Mouse (Mus musculus) spleen, adult 2 months (tissue): ENCODE measurements around the gene Dyrk4. TPM values are rescaled to one million over a fixed set of nuclear protein-coding genes. Genes with fewer than 3 reads are reported as not detected.

ENCODE experiments used
- DNase-seq, 2 experiments: peaks; one replicate each; pipeline versions ENCODE4 v3.0.0 to v3.0.0-alpha.2; 2012 to 2021; ENCODE audit warnings: low spot score in 2 of 2, low read depth in 1 of 2
- H3K27ac ChIP-seq: fragments of 200-500 bp; 2 replicates; pipeline ENCODE4 v1.5.1; 2012; ENCODE audit warnings: low read length, inconsistent platforms; ENCODE audit not compliant: insufficient read depth
- H3K27me3 ChIP-seq: fragments of 200-500 bp; 2 replicates; pipeline ENCODE4 v1.6.1; 2012; ENCODE audit warnings: mild to moderate bottlenecking, moderate library complexity, low read length, inconsistent platforms; ENCODE audit not compliant: control insufficient read depth, insufficient read depth
- H3K36me3 ChIP-seq: fragments of 200-500 bp; 2 replicates; pipeline ENCODE4 v1.6.1; 2012; ENCODE audit warnings: mild to moderate bottlenecking, low read length, inconsistent platforms; ENCODE audit not compliant: control insufficient read depth, insufficient read depth
- H3K4me1 ChIP-seq: fragments of 200-500 bp; 2 replicates; pipeline ENCODE4 v1.6.1; 2011; ENCODE audit warnings: inconsistent platforms; ENCODE audit not compliant: control insufficient read depth, insufficient read depth, insufficient read length
- H3K4me3 ChIP-seq: fragments of 200-500 bp; 2 replicates; pipeline ENCODE4 v1.5.1; 2011; ENCODE audit warnings: mild to moderate bottlenecking, inconsistent platforms; ENCODE audit not compliant: insufficient read depth, insufficient read length; ENCODE audit errors: extremely low read depth
- CTCF ChIP-seq: fragments of 200-500 bp; IDR thresholded peaks from 2 replicates; pipeline ENCODE4 v1.5.1; 2011; ENCODE audit warnings: mild to moderate bottlenecking, inconsistent platforms; ENCODE audit not compliant: insufficient read depth, insufficient read length, insufficient replicate concordance; ENCODE audit errors: extremely low read depth
- POLR2A ChIP-seq: fragments of 200-500 bp; IDR thresholded peaks from 2 replicates; pipeline ENCODE4 v1.6.1; 2011; ENCODE audit warnings: low read depth, low read length, inconsistent platforms
- WGBS: fragments of 180-500 bp; shearing (Covaris S2); methylation state at CpG from one replicate; pipeline ENCODE4 v1.1.7; 2018; 5-methylcytosine and 5-hydroxymethylcytosine counted together
- polyA plus RNA-seq: library from polyadenylated mRNA; depleted of rRNA; stranded (reverse); fragments of >200 nt; gene quantifications from 2 replicates; pipeline ENCODE4 v1.2.3, GENCODE M21; 2012

Dyrk4 gene
- polyA plus RNA-seq, 1 experiment: 0.25 TPM

- no peak for TF ChIP-seq CTCF
- TF ChIP-seq POLR2A: no peak
- H3K4me3 ChIP-seq: peak overlapping the region; percentile 32; the same call in 1 of the 2 replicates
- no peaks in the 10 kb centered on the region for H3K27me3 ChIP-seq
- WGBS: 10% methylated on average over 4 of the region's 4 CpGs
- peak in 1 of 2 experiments; percentile 7 for DNase-seq
- peak overlapping the region; percentile 58; the same call in 1 of the 2 replicates for H3K27ac ChIP-seq
- H3K4me1 ChIP-seq: peaks cover 5% of the 10 kb centered on the region; the same call in 1 of the 2 replicates
- no peaks in the 10 kb centered on the region for H3K36me3 ChIP-seq
Measured at GRCm38 (mm10) chr6:126910727-126911126, 10.9 kb downstream of the Dyrk4 start.

- no peak overlapping the region for H3K27ac ChIP-seq
- 40% methylated on average over 3 of the region's 3 CpGs for WGBS
Measured at GRCm38 (mm10) chr6:126907876-126908275, 13.8 kb downstream of the Dyrk4 start.

DNA sequence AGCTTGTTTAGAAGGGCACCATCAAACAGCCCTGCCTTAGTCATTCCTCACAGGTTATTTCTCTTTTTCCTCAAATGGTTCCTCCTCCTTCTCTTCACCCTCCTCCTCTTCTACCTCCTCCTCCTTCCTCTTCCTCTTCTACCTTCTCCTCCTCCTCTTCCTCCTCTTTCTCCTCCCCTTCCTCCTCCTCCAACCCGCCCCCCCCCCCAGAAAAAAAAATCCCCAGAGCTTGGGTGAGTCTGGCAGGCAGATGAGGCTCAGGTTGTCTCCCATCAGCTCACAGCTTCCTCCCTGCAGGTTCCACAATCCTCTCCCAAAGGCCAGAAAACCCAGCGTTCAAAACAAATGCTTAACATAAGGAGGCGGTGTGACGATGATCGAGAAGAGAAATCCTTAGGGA lies 14.3 kb downstream of the Dyrk4 start:
- H3K27me3 ChIP-seq: no peaks in the 10 kb centered on the region
- DNase-seq: no peak
- TF ChIP-seq POLR2A (no peak), CTCF (no peak)
- H3K36me3 ChIP-seq: no peaks in the 10 kb centered on the region
- no peak overlapping the region for H3K27ac ChIP-seq
- H3K4me1 ChIP-seq: peaks cover 5% of the 10 kb centered on the region; the same call in 1 of the 2 replicates
- 81% methylated on average over 4 of the region's 5 CpGs for WGBS
- no peak overlapping the region for H3K4me3 ChIP-seq

More at GRCm38 (mm10) chr6:126907876-126908275, 13.8 kb downstream of the Dyrk4 start:
- no peak overlapping the region for H3K4me3 ChIP-seq
- peaks cover 5% of the 10 kb centered on the region; the same call in 1 of the 2 replicates for H3K4me1 ChIP-seq
- DNase-seq: no peak
- no peaks in the 10 kb centered on the region for H3K36me3 ChIP-seq
- no peak for TF ChIP-seq CTCF
- no peak for TF ChIP-seq POLR2A
- no peaks in the 10 kb centered on the region for H3K27me3 ChIP-seq

DNA sequence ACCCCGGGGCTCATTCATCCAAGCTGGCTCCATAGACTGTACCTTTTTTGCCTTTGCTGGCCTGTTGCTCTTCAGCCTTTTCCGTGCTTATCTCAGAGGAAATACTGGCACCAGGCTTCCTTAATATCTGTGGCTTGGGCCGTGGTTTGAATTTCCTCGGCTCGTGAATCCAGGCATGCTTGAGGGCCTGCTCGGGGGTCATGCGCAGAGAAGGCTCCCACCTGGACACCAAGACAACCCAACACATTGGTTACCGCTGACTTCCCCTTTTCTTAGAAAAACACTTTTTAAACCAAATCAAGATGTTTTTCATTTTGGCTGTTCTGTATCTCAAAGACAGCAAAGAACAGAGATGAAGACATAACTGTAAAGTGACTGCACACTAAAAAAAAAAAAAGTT lies 44.5 kb downstream of the Dyrk4 start:
- Histone ChIP-seq H3K27me3 (no peaks in the 10 kb centered on the region), H3K4me1 (no peaks in the 10 kb centered on the region), H3K27ac (no peak overlapping the region), H3K36me3 (no peaks in the 10 kb centered on the region), H3K4me3 (no peak overlapping the region)
- TF ChIP-seq CTCF: no peak
- TF ChIP-seq POLR2A: no peak
- WGBS: 12% methylated on average over 8 of the region's 8 CpGs
- no peak for DNase-seq

DNA sequence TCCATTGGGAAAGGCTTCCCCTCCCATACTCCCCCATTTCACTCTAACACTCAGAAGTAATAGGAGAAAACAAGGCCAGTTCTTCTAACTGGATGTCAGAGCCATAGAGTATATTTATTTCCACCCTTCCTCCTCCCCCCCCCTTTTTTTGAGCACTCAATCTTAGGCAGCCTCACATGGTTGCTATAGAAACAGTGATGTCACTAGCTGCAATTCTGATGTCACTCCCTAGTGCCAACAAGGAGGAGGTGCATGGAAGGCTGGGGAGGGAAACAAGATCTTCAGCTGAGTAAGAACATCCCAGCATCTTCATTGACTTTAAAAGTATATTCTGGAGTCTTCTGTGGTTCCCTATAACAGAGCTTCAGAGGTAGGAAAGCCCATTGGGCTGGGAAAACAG lies 68.8 kb downstream of the Dyrk4 start, which contains the start of gene Akap3:
Gene Akap3 (plus strand): TSS at position 218 of the 400 bp plus-strand sequence.
- TF ChIP-seq POLR2A (no peak), CTCF (no peak)
- DNase-seq: no peak
- Histone ChIP-seq H3K4me1 (peaks cover 3% of the 10 kb centered on the region; the same call in 1 of the 2 replicates), H3K27ac (no peak within 1 kb of the TSS), H3K36me3 (no peaks in the 10 kb centered on the region), H3K27me3 (no peaks in the 10 kb centered on the region), H3K4me3 (no peak within 1 kb of the TSS)

DNA sequence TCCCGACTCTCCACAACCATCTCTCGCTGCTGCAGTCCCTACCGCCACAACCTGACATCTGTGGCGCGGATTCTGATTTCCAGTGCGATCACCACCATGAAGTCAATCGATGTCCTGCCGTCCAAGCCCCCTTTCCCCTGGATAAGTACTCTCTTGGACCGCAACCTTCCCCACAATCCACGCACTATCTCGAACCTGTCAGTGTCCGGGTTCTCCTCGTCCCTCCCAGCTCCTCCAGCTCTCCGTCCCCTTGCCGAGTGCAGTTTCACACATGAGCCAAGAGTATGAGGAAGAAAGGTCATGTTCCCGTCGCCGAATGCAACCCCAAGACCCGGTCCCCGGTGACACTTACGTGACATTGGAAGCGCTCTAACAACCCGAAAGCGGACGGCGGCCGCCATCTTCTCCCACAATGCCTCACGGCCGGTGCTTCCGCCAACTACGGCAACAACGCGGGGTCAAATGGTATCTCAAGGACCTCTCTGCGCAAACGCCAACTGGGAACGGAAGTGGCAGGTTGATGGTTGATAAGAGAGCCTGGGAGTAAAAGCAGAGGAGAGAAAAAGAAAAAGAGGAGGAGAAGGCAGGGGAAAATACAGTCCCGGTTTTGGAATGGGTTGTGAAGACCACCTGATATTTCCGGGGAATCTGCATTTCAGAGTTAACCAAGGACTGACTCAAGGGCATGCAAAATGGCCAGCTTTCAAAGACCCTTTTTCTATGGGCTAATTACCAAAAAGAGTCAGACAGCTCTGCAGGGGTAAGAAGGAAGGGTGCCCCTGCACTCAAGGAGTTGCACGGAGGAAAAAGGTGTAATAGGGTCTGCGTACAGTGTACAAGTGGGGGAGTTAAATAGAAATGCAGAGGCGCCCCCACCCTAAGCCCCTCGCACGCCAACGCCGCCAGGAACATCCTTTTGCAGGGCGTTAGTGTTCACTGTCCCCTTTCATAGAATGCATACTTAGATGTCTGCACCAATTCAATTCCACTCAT lies 72.6 kb downstream of the Dyrk4 start, which contains the start of gene Ndufa9:
Gene Ndufa9 (minus strand): TSS at position 425 of the 993 bp plus-strand sequence.
- WGBS: 9% methylated on average over 46 of the region's 46 CpGs
- Histone ChIP-seq H3K27me3 (no peaks in the 10 kb centered on the region), H3K4me3 (peak within 1 kb of the TSS; percentile 94), H3K27ac (0 out of 2 replicates have a peak within 1 kb of the TSS, but pooled peaks have one; percentile 45), H3K36me3 (peaks cover 2% of the 10 kb centered on the region; the same call in 1 of the 2 replicates), H3K4me1 (peaks cover 3% of the 10 kb centered on the region; the same call in 1 of the 2 replicates)
- no peak for TF ChIP-seq CTCF
- peak; percentile 76 for TF ChIP-seq POLR2A
- peak; percentile 85 to 93 for DNase-seq
